Mouse (Mus musculus) brain, adult 2 months (tissue): Measurements from ENCODE around the gene Jam3.
A peak's percentile ranks its signal among the peaks of the same experiment; 100 is the strongest.

Experiments used
- DNase-seq: peaks from one replicate; pipeline ENCODE4 v3.0.0; 2011; ENCODE audit warnings: low read depth, low spot score

Gene Jam3

DNA sequence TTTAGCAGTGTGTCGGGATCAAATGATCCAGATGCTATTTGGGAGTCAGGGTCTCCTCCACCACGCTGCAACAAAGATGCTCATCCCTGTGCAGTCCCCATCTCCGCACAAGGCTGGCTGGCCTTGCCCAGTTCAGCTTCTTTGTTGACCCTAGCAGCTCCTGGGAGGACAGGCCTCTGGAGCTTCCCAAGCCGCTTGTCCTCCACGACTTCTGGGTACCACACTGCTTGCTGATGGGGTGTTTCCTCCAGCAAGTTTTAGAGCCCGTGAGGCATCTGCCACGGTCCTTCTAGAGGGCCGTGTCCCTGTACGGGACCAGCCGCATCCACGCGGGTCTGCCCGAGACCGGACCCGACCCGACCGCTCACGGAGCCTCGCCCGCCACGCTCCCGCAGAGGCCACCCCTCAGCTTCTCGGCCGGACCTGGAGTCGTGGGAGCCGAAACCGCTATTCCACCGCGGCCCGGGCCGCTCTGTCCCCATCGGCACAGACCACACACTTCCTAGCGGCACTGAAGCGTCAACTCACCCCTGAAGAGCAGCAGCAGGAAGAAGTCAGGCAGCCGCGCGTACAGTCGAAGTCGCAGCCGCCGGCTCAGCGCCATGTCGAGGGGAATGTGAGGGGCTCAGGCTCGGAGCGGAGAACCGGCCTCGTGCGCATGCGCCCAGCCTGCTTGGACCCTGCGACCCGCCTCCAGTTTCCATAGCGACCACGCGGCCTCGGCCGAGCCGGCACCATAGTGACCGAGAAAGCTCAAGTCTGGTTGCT is at the start of gene Jam3:
Gene Jam3, minus strand, starts transcription at position 659 of the 768 bp plus-strand sequence.
- DNase-seq = peak; percentile 97

DNA sequence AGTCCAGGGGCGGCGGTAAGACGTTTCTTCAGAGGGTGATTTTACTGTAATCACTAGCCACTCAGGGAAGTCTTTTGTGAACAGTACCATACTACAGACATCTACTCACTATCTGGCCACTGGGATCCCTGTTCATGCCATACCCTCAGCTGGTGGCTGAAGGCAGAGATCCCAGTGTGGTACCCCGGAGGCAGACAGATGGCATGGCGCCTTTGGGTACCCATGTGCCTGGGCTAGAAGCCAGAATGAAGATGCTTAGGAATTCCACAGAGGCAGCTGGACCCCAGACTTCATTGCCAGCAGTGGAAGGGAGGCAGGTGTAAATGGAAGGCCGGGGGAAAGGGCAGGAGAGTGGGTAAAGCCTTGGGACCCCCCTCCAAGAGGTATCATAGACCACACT is 49.0 kb upstream of the Jam3 start:
- no peak for DNase-seq

DNA sequence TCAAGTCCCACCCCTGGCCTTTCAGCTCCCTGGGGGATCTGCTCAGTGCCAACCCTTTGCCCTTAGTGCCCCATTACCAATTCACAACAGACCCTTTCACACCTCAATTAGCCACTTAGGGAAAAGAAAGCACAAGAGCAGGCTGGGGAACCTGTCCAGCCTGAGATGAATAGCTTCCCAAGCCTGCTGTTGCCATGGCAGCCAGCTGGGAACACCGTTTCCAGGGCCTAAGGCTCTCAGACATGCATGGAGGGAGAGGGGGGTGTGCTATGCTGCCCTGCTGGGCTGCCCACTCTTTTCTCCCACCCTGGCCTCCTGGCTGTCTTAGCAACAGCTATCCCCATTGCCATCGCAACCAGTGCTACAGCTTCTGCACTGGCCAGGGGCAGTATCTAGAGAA is 47.9 kb upstream of the Jam3 start:
- peak; percentile 90 for DNase-seq

DNA sequence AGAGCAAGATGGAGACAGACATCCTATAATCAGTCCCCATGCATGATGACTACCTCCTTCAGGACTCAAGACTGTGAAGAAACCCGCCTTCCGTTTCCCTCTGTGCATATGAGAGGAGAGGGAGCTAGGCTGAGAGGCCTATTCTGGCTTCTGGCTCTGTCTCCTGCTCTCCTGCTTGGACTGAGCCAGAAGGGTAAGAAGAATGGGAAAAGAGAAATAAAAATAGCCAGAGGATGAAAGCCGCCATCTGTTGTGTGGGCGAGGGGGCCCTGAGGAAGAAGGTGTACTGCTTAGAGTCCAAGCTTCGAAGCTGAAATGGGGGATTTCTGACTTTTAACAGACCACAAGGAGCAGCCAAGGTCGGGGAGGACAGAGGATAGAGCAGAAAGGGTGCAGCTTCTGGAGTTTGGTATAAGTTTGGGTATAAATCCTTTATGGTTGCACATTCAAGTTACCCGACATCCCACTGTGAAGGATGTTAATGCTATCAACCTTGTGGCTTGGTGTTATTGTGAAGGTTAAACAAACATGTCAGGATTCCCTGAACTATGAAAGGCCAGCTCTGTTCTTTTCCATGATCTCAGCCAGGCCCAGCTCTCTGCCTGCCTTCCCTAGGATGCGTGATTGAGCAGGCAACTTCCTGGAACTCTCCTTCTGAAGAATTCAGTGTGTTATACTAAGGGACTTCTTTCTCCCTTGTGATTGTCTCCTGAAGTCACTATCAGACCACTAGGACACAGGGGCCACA is 46.4 kb upstream of the Jam3 start:
- DNase-seq = peak; percentile 79

DNA sequence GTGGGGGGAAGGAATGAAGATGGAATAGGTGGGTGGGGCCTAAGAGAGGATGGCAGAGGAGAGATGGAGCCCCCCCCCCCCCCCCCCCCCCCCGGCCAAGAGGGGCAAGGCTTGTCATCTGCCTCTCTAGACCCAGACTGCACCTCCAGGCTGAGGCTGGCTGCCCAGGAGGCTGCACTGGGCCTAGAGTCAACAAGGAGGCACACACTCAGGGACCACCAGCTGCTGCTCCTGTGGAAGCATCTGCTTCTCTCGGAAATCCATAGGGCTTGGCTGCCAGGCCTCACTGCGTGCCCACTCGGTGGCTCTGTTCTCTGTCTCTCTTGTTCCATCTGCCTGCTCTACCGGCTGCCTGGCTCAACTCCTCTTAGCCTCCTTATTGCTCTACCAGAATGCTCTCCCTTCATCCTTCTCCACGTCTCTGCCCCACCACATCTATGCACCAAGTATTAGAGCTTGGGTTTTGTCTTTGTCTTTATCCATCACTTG is 38.4 kb upstream of the Jam3 start:
- peak; percentile 96 for DNase-seq

DNA sequence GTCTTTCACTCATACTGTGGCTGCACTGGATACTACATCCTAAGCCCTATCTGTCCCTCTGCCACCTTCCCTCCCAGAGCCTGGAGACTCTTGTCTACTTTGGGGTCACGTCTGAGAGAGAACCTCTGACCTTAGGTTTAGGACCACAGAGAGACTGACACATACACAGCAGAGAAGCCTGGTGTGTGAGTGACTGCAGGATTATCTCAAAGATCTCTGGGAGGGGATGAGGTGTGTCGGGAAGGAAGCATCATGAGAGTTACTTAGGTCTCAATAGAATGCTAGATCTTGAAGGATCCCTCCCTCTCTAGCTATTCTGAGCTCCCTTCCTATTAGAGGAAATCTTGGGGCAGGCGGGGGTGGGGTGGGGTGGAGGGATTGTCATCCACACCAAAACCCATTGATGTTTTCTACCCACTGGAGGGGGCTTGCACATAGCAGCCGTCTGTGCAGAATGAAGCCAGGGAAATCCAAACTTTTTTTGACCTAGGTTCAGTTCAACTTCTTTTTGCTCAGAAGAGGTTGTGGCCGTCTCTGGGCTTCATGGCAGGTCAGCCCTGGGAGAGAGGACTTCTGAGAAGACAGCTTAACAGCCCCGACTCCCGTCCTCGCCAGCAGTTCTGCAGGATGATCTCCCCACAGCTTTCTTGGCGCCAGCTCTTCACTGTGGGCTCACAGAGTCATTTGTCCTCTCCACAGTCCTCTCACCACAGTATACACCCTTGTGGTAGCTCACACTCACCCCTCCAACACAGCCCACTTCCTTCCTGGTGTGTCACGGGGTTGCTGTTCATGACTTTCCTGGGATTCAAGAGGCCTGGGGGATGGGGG is 37.8 kb upstream of the Jam3 start:
- DNase-seq = peak; percentile 73

DNA sequence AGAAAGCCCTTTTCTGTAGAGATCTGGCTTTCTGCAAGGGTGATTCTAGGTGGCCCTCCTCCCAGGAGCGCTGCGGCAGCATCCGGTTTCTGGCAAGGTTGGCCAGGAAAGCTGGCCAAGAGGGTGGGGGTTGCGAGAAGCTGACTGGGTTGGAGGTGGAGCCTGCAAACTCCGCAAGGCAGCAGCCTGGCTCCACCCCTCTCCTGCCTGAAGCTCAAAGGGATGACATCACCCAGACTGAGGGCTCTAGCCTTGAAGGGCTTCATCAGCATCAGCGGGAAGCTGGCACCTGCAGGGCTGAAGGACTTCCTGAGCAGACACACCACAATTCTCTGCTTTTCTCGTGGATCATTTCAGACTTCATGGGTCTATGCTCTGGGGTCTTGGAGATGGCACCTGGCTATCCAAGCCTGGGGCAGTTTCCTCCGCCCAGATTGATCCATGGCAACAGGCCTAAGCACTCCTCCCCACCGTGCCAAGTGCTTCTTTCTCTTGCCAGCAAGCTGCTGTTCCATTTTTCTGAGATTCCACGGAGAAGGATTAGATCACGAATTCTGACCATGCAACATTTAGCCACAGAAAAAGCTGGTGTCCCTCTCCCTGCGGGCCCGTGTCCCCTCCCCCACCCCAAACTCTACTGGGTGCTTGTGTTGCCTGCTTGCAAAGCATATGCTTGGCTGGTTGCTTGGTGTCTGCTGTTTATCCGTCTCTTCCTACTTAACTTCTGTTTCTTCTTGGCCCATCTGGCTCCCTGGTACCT is 37.0 kb upstream of the Jam3 start:
- peak; percentile 99 for DNase-seq

DNA sequence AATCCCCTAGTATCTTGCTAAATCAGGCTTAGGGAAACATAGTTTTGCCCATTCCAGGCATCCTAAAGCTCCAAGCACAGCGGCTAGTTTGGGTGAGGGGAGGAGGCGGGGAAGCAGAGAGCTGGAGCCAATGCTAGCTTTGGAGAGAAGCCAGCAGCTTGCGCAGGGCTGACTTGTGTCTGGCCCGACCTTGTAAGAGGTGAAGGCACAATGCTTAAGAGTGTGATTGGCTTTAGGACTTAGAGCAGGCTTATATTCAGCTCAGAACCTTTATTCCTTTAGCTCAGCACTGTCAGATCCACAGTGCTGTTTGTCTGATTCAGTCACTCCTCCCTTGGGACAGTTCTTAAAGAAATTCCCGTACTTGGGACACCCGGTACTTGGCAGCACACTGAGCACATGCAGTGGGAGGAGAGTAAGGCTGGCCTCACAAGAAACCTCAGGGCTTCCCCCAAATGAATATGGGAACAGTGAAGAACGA is 36.3 kb upstream of the Jam3 start:
- DNase-seq = peak; percentile 85

DNA sequence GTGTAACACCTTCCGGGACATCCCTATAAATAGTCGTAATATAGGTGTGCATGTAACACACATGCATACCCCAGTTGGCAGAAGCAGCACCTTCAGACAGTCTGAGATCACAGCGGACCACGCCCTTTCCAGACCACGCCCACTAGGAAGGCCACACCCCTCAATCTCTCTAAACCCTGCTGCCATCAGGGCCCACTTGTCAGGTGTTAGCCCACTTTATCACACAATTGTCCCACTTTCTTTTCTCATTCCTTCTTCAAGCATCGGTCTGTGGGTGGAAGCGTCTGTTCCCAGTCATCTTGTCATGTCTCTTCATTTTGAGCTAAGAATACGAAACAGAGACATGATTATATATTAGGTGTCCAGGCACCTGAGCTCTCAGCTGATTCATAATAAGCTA is 35.2 kb upstream of the Jam3 start:
- peak; percentile 73 for DNase-seq

DNA sequence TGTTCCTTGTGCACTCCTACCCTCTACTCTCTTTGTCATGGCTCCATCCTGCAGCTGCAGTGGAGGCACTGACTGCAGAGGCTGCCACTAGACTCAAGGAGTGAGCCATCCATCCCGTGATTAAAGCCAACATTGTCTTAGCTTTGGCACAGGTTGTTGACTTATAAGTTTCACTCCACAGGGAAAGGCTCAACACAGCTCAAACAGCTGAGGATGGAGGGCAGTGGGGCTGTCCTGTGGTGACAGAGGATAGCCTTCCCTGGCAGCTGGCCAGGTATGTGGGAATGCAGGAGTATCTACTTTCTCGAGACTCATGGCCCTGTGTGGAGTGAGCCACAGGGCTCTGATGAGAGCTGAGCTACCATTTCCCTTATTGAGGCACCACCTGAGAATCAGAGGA is 34.1 kb upstream of the Jam3 start:
- no peak for DNase-seq

DNA sequence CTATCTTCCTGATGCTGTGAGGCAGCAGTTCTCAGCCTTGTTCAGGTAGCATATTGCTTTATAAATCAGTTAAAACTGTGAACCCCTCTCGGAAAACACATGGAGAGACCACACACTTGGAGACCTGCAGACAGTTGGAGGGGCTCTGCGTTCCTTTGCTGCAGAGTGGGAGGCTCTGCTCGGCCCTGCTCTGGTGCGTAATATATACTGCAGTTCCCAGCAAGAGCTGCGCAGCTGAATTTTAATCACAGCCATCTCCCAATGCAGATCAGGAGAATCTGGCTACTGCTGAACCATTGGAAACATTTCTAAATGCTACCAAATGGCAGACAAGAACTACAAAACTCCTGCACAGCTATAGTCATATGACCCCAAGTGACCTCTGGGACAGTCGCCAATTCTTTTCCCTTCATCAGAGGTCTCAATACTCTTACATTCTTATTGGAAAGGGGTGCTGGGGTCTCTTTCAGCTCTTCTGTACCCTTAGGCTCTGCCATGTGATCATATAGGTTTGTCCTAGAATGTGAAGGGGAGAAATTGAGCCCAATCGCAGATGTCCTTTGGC is 33.5 kb upstream of the Jam3 start:
- DNase-seq = no peak

DNA sequence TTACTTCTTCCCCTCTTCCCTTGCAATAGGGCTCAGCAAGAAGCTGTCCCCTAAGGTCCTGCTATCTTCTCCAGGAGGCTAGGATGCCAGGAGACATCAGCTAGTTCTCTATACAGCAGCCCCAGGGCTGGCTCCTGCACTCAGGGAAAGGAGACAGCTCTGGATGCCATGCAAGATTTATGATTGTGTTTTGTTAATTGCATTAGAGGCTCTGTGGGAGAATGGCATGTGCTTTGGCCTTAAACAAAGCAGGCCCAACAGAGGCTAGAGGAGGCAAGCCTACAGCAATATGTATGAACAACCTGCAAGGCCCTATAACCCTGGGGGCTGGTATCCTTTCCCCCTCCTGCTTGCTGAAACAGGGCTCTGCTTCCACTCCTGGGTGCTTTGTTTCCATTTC is 30.6 kb upstream of the Jam3 start:
- DNase-seq = no peak

DNA sequence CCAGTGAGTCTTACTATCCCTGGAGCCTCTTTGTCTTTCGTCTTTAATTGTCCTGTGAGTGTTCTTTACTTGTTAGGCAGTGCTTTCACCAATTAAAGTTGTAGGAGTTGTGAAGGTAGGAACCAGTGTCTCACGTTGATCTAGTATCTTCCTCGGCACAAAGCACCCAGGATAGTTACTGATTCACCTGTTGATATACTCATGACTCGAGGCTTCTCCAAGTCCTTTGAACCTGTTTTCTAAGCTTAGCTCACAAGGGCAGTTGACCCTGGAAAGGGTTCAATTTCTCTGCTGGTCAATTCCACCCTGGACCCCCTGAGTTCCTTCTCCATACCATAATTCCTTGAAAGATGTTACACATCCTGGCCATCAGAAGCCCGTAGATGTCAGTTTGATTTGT is 26.9 kb upstream of the Jam3 start:
- no peak for DNase-seq

DNA sequence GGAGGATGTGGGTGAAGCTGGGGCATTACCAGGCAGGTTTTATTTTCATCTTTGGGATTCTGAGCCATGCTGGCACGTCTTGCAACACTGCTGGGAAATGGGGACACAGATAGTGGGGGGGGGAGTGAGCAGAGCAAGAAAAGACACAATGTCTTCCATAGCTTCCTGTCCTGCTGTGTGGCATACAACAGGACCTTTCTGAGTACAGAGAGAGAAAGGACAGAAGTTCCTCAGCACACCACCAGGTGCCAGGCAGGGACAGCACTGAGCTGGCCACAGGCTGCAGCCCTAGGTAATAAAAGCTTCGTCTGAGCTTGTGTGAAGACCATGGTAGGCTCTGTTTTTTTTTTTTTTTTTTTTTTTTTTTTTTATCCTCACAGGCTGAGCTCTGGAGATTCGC is 25.3 kb upstream of the Jam3 start:
- peak; percentile 75 for DNase-seq

DNA sequence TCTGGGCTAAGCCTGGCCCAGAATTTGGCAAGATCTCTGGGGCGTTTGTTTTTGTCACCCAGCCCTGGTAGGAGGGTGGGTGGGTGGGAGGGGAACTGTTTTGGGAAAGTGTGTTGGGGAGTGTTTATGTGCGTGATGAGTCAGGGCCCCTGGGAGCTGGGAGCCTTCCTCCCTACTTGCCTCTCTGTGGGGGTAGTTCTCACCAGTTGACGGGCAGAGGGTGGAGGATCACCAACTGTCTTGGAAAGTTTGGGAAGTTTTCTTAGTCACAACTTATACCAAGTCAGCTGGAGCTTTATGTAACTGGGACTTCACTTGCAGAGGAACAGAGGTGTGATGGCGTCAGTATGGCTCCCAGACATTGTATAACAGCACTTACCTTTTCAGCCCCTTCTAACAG is 23.7 kb upstream of the Jam3 start:
- peak; percentile 93 for DNase-seq

DNA sequence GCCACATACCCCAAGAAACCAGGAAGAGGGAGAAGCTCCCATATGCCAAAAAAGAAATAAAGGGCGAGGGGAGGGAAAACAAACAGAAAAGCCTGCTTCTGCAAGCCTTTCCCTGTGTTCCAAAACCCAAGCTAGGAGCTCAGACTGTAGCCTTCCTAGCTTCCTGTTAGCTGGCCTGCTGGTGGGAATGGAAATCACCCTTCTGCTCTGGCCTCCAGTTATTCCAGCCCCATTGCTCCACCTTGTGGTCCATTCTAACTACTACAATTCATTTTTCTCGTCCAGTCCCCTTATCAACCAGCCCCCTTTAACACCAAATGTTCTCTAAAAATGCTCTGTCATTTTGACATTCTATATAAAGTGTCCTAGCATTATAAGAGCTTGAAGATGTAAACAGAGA is 20.9 kb upstream of the Jam3 start:
- peak; percentile 95 for DNase-seq

DNA sequence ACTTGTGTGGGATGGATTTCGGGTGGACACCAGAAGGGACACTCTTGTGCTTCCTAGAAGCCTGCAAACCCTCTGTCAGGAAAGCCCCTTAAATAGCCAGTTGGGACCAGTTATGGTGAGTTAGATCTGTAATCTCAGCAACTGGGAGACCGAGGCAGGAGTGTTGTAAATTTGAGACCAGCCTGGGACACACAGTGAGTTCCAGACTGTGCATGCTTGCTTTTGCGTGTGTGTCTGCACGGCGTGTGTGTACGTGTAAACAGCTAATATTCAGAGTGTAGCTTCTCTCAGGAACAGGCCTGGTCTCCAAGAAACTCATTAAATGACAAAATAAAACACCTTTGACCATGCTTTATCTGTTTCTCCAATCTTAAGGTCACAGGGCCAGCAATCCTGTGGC is 20.5 kb upstream of the Jam3 start:
- no peak for DNase-seq

DNA sequence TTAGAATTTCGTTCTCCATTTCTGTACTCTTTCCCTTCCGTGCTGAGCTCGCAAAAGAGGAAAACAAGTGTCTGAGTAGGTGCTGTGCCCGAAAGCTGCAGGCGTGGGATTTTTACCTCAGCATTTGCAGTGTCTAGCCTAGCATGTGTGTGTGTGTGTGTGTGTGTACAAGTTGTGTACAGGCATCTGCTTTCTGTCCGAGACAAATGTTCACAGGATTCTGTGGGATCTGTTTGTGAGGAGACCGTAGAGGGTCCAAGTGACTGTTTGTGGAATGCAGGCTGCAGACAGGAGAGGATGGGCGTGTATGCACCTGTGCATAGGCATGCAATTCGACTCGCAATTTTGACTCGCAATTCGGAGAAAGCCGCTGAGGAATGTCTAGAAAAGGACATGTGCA is 20.0 kb upstream of the Jam3 start:
- peak; percentile 67 for DNase-seq

DNA sequence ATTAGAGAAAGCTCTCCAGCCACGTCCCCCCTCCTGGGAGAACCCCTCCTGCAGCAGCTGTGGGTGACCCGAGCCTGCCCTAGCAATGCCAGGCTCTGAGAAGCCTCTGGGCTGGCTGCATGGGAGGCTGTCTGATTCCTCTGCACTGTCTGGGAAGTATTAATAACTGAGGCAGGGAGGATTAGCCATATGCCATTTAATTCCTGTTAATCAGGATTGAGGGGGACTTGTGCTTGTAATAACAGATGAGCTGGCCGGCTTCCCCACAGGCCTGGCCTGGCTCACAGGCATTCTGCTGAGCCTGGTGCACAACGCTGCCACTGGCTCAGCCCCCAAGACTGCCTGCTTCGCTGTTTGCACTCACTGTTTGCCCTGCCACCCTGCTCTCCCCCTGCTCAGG is 18.9 kb upstream of the Jam3 start:
- peak; percentile 70 for DNase-seq

DNA sequence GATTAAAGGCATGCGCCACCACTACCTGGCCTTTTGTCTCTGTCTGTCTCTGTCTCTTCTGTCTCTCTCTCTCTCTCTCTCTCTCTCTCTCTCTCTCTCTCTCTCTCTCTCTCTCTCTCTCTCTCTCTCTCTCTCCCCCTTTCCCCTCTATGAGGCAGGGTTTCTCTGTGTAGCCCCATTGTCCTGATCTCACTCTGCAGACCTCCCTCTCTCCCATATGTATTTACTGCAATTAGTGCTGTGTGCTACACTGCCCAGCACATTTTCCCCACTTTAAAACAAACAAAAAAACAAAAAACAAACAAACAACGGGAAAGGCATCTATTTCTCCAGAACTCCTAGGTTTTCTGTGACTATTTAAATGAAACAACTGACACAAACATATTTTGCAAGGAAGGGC is 18.4 kb upstream of the Jam3 start:
- no peak for DNase-seq

DNA sequence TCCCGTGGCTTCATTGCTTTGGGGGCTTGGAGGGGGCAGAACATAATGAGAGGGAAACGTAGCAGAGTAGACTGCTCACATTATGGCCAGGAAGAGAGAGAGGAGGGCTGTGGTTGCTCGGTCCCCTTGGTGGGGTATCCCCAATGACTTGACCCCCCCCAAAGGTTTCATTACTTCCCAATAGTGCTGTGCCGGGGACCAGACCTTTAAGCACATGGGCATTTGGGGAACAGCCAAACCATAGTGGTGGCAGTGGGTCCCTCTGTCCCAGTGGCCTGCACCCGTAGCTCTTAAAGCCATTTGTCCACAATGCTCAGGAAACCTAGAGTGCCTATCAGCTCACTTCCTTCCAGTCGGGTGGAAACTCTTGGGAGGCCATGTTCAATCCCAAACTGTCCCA is 17.6 kb upstream of the Jam3 start:
- no peak for DNase-seq
